In genomic region chr2:93666146-93666858, GRCm38 (mm10) we compare ENCODE assay signal across 12 mouse cellular contexts. TPM values are rescaled to one million over a fixed set of nuclear protein-coding genes. Genes with fewer than 3 reads are reported as not detected.
DNase-seq lines count a peak whose midpoint lies in the region; ATAC-seq lines count a peak whose summit lies in the region.
"Had no signal": no experiment of that assay in that cellular context is flagged by ENCODE, and none has a peak within 500 bp of the region (broad histone marks: within the 10 kb centered on the region; RNA-seq: fewer than 3 reads in every experiment).

No protein-coding gene starts in this region.

- no peaks in the 10 kb centered on the region for H3K4me1 ChIP-seq in forebrain, embryonic 14.5 days (ENCODE audit: control insufficient read depth, insufficient read depth, low read length)
- H3K4me1 ChIP-seq in forebrain, embryonic 11.5 days (replicated peaks; ENCODE audit: control insufficient read depth, insufficient read depth, low read length) = peaks cover 6% of the 10 kb centered on the region; the same call in 1 of the 2 replicates
- peaks cover 7% of the 10 kb centered on the region; the same call in 1 of the 2 replicates for H3K4me1 ChIP-seq in kidney, embryonic 15.5 days
- H3K4me1 ChIP-seq in lung, embryonic 15.5 days = 0 out of 2 replicates have a peak, but pooled peaks cover 6% of the 10 kb centered on the region

- DNase-seq in forebrain, embryonic 14.5 days (ENCODE audit: low spot score) = peak; percentile 60
- no peak for DNase-seq in forebrain, embryonic 11.5 days (ENCODE audit: low spot score)
- peak; percentile 16 for DNase-seq in kidney, adult 9 months
- DNase-seq in adrenal gland, postnatal 36 days = peak; percentile 28 to 42
- no peak for DNase-seq in Muller cell, postnatal 12 days (ENCODE audit: inconsistent ontology term)
- DNase-seq: cerebellum, adult 11 months; right cerebral cortex, adult 18-20 months had no signal

- H3K4me3 ChIP-seq in forebrain, embryonic 14.5 days (ENCODE audit: low read depth, low read length) = no peak overlapping the region
- no peak overlapping the region for H3K4me3 ChIP-seq in forebrain, embryonic 11.5 days (ENCODE audit: low read depth, low read length)
- no peak overlapping the region for H3K4me3 ChIP-seq in kidney, embryonic 15.5 days (replicated peaks)
- H3K4me3 ChIP-seq in lung, embryonic 15.5 days = no peak overlapping the region
- H3K4me3 ChIP-seq: stomach, embryonic 15.5 days had no signal

- H3K36me3 ChIP-seq in forebrain, embryonic 14.5 days (ENCODE audit: control insufficient read depth, insufficient read depth, low read length) = no peaks in the 10 kb centered on the region
- H3K36me3 ChIP-seq in forebrain, embryonic 11.5 days (ENCODE audit: control insufficient read depth, insufficient read depth, low read length) = no peaks in the 10 kb centered on the region
- H3K36me3 ChIP-seq in kidney, embryonic 15.5 days = no peaks in the 10 kb centered on the region
- no peaks in the 10 kb centered on the region for H3K36me3 ChIP-seq in lung, embryonic 15.5 days
- H3K36me3 ChIP-seq: stomach, embryonic 15.5 days had no signal

- H3K9ac ChIP-seq in forebrain, embryonic 14.5 days (ENCODE audit: low read length) = no peak overlapping the region
- no peak overlapping the region for H3K9ac ChIP-seq in forebrain, embryonic 11.5 days (ENCODE audit: low read length)
- H3K9ac ChIP-seq in kidney, embryonic 15.5 days = no peak overlapping the region
- H3K9ac ChIP-seq in lung, embryonic 15.5 days = no peak overlapping the region
- H3K9ac ChIP-seq: stomach, embryonic 15.5 days had no signal

- H3K27ac ChIP-seq in forebrain, embryonic 14.5 days (ENCODE audit: low read depth, low read length) = no peak overlapping the region
- no peak overlapping the region for H3K27ac ChIP-seq in forebrain, embryonic 11.5 days (ENCODE audit: low read depth, low read length)
- H3K27ac ChIP-seq in kidney, embryonic 15.5 days = no peak overlapping the region
- H3K27ac ChIP-seq in lung, embryonic 15.5 days = no peak overlapping the region
- H3K27ac ChIP-seq: stomach, embryonic 15.5 days had no signal

- H3K27me3 ChIP-seq in forebrain, embryonic 14.5 days (replicated peaks; ENCODE audit: control insufficient read depth, insufficient read depth, low read length) = peaks cover 5% of the 10 kb centered on the region; the same call in 1 of the 2 replicates
- peaks cover 25% of the 10 kb centered on the region for H3K27me3 ChIP-seq in forebrain, embryonic 11.5 days (ENCODE audit: control insufficient read depth, insufficient read depth, low read length)
- H3K27me3 ChIP-seq in kidney, embryonic 15.5 days = peaks cover 31% of the 10 kb centered on the region
- peaks cover 5% of the 10 kb centered on the region; the same call in 1 of the 2 replicates for H3K27me3 ChIP-seq in lung, embryonic 15.5 days
- H3K27me3 ChIP-seq: stomach, embryonic 15.5 days had no signal

- H3K4me2 ChIP-seq in forebrain, embryonic 14.5 days (ENCODE audit: low read length) = no peak overlapping the region
- H3K4me2 ChIP-seq in forebrain, embryonic 11.5 days (ENCODE audit: low read depth, low read length, severe bottlenecking) = no peak overlapping the region
- no peak overlapping the region for H3K4me2 ChIP-seq in kidney, embryonic 15.5 days
- no peak overlapping the region for H3K4me2 ChIP-seq in lung, embryonic 15.5 days
- H3K4me2 ChIP-seq: liver, embryonic 11.5 days; stomach, embryonic 15.5 days had no signal

- ATAC-seq in forebrain, embryonic 14.5 days = no peak
- no peak for ATAC-seq in forebrain, embryonic 11.5 days (replicated peaks; ENCODE audit: low FRiP score)
- ATAC-seq in kidney, embryonic 15.5 days (replicated peaks; ENCODE audit: low FRiP score) = no peak
- peak; percentile 55; the same call in 1 of the 2 replicates for ATAC-seq in lung, embryonic 15.5 days (ENCODE audit: borderline replicate concordance, extremely low read depth, low FRiP score, low TSS enrichment)
- ATAC-seq in activated CD4-positive, CD25-positive, alpha-beta regulatory T cell, adult 4 months = no peak

- WGBS in forebrain, embryonic 14.5 days = 52% methylated on average over 3 of the region's 3 CpGs
- WGBS in forebrain, embryonic 11.5 days = 75% methylated on average over 3 of the region's 3 CpGs
- WGBS in kidney, embryonic 15.5 days = 34% methylated on average over 3 of the region's 3 CpGs
- 24% methylated on average over 3 of the region's 3 CpGs for WGBS in lung, embryonic 15.5 days

- no peaks in the 10 kb centered on the region for H3K9me3 ChIP-seq in forebrain, embryonic 14.5 days (replicated peaks; ENCODE audit: control insufficient read depth, low read length)
- no peaks in the 10 kb centered on the region for H3K9me3 ChIP-seq in forebrain, embryonic 11.5 days (ENCODE audit: control insufficient read depth, low read length)
- no peaks in the 10 kb centered on the region for H3K9me3 ChIP-seq in kidney, embryonic 15.5 days (replicated peaks)
- H3K9me3 ChIP-seq in lung, embryonic 15.5 days = no peaks in the 10 kb centered on the region
- H3K9me3 ChIP-seq: stomach, embryonic 15.5 days had no signal

RNA-seq across cellular contexts. Expression of gene Alx4, which starts 24.1 kb away (rescaled TPM):
- 0.50 and 0.78 TPM in 2 replicates for polyA plus RNA-seq in forebrain, embryonic 14.5 days (2014; fragmentation: Nextera tagmentation; extraction: Ambion mirVana)
- 10.0 and 11.2 TPM in 2 replicates for polyA plus RNA-seq in forebrain, embryonic 11.5 days (2014; fragmentation: Nextera tagmentation; extraction: Ambion mirVana)
- polyA plus RNA-seq in kidney, embryonic 15.5 days (2015; fragmentation: Nextera tagmentation; extraction: Ambion mirVana) = 0.22 and 0.23 TPM in 2 replicates
- under 1 TPM; 0.36 to 0.43 TPM for total RNA-seq in adrenal gland, postnatal 36 days (2021)
- polyA plus RNA-seq in lung, embryonic 15.5 days (2015; fragmentation: Nextera tagmentation; extraction: Ambion mirVana) = 0.04 and 0.05 TPM in 2 replicates
- not detected for polyA plus RNA-seq in activated CD4-positive, CD25-positive, alpha-beta regulatory T cell, adult 4 months (2017; shearing (Covaris generic))

Comparison
In these comparisons a context has a peak if more than half of its experiments do, and no peak if none do; other contexts are left out.
1. DNase-seq: peak in forebrain, embryonic 14.5 days (single experiment), kidney, adult 9 months (single experiment) and adrenal gland, postnatal 36 days (2 of 2); none in forebrain, embryonic 11.5 days (single experiment) and Muller cell, postnatal 12 days (single experiment).